In genomic region chr3:28080116-28080515, GRCm38 (mm10) we compare ENCODE assay signal across 16 mouse cellular contexts.
A peak's percentile ranks its signal among the peaks of the same experiment; 100 is the strongest.
DNase-seq lines count a peak whose midpoint lies in the region.
"Had no signal": no experiment of that assay in that cellular context is flagged by ENCODE, and none has a peak within 500 bp of the region (broad histone marks: within the 10 kb centered on the region; RNA-seq: fewer than 3 reads in every experiment).

No protein-coding gene starts in this region.

- H3K27ac ChIP-seq in heart, embryonic 10.5 days = no peak overlapping the region
- H3K27ac ChIP-seq: forebrain, embryonic 15.5 days; intestine, embryonic 15.5 days; limb, embryonic 10.5 days; midbrain, embryonic 12.5 days; neural tube, embryonic 15.5 days had no signal

- H3K9me3 ChIP-seq in heart, embryonic 10.5 days = no peaks in the 10 kb centered on the region
- H3K9me3 ChIP-seq: forebrain, embryonic 15.5 days; intestine, embryonic 15.5 days; limb, embryonic 10.5 days; midbrain, embryonic 12.5 days; neural tube, embryonic 15.5 days had no signal

- no peak overlapping the region for H3K4me3 ChIP-seq in heart, embryonic 10.5 days
- H3K4me3 ChIP-seq: forebrain, embryonic 15.5 days; intestine, embryonic 15.5 days; limb, embryonic 10.5 days; midbrain, embryonic 12.5 days; myocyte; neural tube, embryonic 15.5 days had no signal

- 84% methylated on average over 1 of the region's 1 CpGs for WGBS in heart, embryonic 10.5 days

- H3K36me3 ChIP-seq in heart, embryonic 10.5 days = peaks cover 13% of the 10 kb centered on the region; the same call in 1 of the 2 replicates
- H3K36me3 ChIP-seq: forebrain, embryonic 15.5 days; intestine, embryonic 15.5 days; limb, embryonic 10.5 days; midbrain, embryonic 12.5 days; neural tube, embryonic 15.5 days had no signal

- peak; percentile 64 for DNase-seq in heart, adult 8-10 months (ENCODE audit: low spot score)
- no peak for DNase-seq in heart, embryonic 10.5 days (ENCODE audit: low spot score)
- DNase-seq in left cerebral cortex, postnatal 4 days = peak; percentile 22
- DNase-seq in left cerebral cortex, adult 18-20 months (ENCODE audit: low spot score in 2 of 2) = no peak
- DNase-seq in NIH3T3 (ENCODE audit: low read depth) = peak; percentile 12
- DNase-seq in heart, postnatal 14 days = peak; percentile 25 to 35
- DNase-seq in T-cell, adult 2 months (ENCODE audit: low spot score) = no peak
- DNase-seq: cerebellum, postnatal 36 days; retina, postnatal 1 day; thymus, adult 18-20 months had no signal

- H3K27me3 ChIP-seq in heart, embryonic 10.5 days (ENCODE audit: insufficient read depth, poor library complexity, severe bottlenecking) = no peaks in the 10 kb centered on the region
- H3K27me3 ChIP-seq: forebrain, embryonic 15.5 days; intestine, embryonic 15.5 days; midbrain, embryonic 12.5 days; neural tube, embryonic 15.5 days had no signal

- intact Hi-C loops in left cerebral cortex, postnatal 4 days (cut with DNase I) = no loop called here
- intact Hi-C loops in heart, postnatal 14 days (cut with DNase I) = loop anchor here (5.0 kb wide), 1 partner anchor 33 kb away; no protein-coding TSS in a partner anchor

- H3K4me1 ChIP-seq in heart, embryonic 10.5 days = peaks cover 4% of the 10 kb centered on the region; the same call in 1 of the 2 replicates
- H3K4me1 ChIP-seq: forebrain, embryonic 15.5 days; intestine, embryonic 15.5 days; midbrain, embryonic 12.5 days; neural tube, embryonic 15.5 days had no signal

Comparison
In these comparisons a context has a peak if more than half of its experiments do, and no peak if none do; other contexts are left out.
1. DNase-seq: peak in heart, adult 8-10 months (single experiment), left cerebral cortex, postnatal 4 days (single experiment), NIH3T3 (single experiment) and heart, postnatal 14 days (2 of 2); none in heart, embryonic 10.5 days (single experiment), left cerebral cortex, adult 18-20 months (0 of 2) and T-cell, adult 2 months (single experiment).